Mouse (Mus musculus): ENCODE results near the gene Dctn2. TPM values are rescaled to one million over a fixed set of nuclear protein-coding genes. Genes with fewer than 3 reads are reported as not detected.
"Not testable (repeated sequence)": the region's sequence is repeated elsewhere in the genome, so short reads cannot be mapped to it uniquely, and the experiment has no call there.

Gene Dctn2
- polyA plus RNA-seq, 1 experiment from 2014 or later = 210 TPM

GRCm38 (mm10) chr10:127311476-127312355, 45.5 kb downstream of the Dctn2 start, which contains the start of gene Mars:
Mars (minus strand) TSS chr10:127311786.
- Histone ChIP-seq H3K9ac (ENCODE audit: low read depth, low read length) (peak within 1 kb of the TSS; percentile 75), H3K27ac (ENCODE audit: low read depth, low read length) (peak within 1 kb of the TSS; percentile 68), H3K4me1 (replicated peaks; ENCODE audit: control insufficient read depth, insufficient read depth, low read length) (peaks cover 4% of the 10 kb centered on the region; the same call in 1 of the 2 replicates), H3K9me3 (ENCODE audit: control insufficient read depth, low read length) (no peaks in the 10 kb centered on the region), H3K4me3 (ENCODE audit: low read depth, low read length) (peak within 1 kb of the TSS; percentile 85), H3K4me2 (replicated peaks; ENCODE audit: low read depth, low read length) (peak within 1 kb of the TSS; percentile 51), H3K36me3 (ENCODE audit: control insufficient read depth, insufficient read depth, low read length) (peaks cover 4% of the 10 kb centered on the region; the same call in 1 of the 2 replicates), H3K27me3 (ENCODE audit: control insufficient read depth, insufficient read depth, low read length) (no peaks in the 10 kb centered on the region)
- peak; percentile 97 for ATAC-seq (ENCODE audit: low FRiP score)
- DNase-seq (ENCODE audit: low spot score) = peak; percentile 94
- WGBS = under 1% methylated on average over 59 of the region's 65 CpGs

- Histone ChIP-seq H3K4me1 (replicated peaks; ENCODE audit: control insufficient read depth, insufficient read depth, low read length) (peaks cover 4% of the 10 kb centered on the region; the same call in 1 of the 2 replicates), H3K9me3 (ENCODE audit: control insufficient read depth, low read length) (no peaks in the 10 kb centered on the region), H3K4me3 (ENCODE audit: low read depth, low read length) (peak overlapping the region; percentile 85), H3K9ac (ENCODE audit: low read depth, low read length) (no peak overlapping the region), H3K36me3 (ENCODE audit: control insufficient read depth, insufficient read depth, low read length) (peaks cover 4% of the 10 kb centered on the region; the same call in 1 of the 2 replicates), H3K27ac (ENCODE audit: low read depth, low read length) (no peak overlapping the region), H3K27me3 (ENCODE audit: control insufficient read depth, insufficient read depth, low read length) (no peaks in the 10 kb centered on the region), H3K4me2 (replicated peaks; ENCODE audit: low read depth, low read length) (peak overlapping the region; percentile 51)
- DNase-seq (ENCODE audit: low spot score) = peak; percentile 94
- 5% methylated on average over 4 of the region's 4 CpGs for WGBS
- ATAC-seq (ENCODE audit: low FRiP score) = peak; percentile 66
These were observed 46.1 kb downstream of the Dctn2 start for GRCm38 (mm10) chr10:127312356-127312676.

GRCm38 (mm10) chr10:127312858-127313257, 46.7 kb downstream of the Dctn2 start:
- Histone ChIP-seq H3K27me3 (ENCODE audit: control insufficient read depth, insufficient read depth, low read length) (no peaks in the 10 kb centered on the region), H3K36me3 (ENCODE audit: control insufficient read depth, insufficient read depth, low read length) (peaks cover 4% of the 10 kb centered on the region; the same call in 1 of the 2 replicates), H3K4me3 (ENCODE audit: low read depth, low read length) (no peak overlapping the region), H3K4me1 (replicated peaks; ENCODE audit: control insufficient read depth, insufficient read depth, low read length) (peaks cover 4% of the 10 kb centered on the region; the same call in 1 of the 2 replicates), H3K9me3 (ENCODE audit: control insufficient read depth, low read length) (no peaks in the 10 kb centered on the region), H3K9ac (ENCODE audit: low read depth, low read length) (no peak overlapping the region), H3K4me2 (replicated peaks; ENCODE audit: low read depth, low read length) (no peak overlapping the region), H3K27ac (ENCODE audit: low read depth, low read length) (no peak overlapping the region)
- WGBS = 79% methylated on average over 4 of the region's 4 CpGs
- DNase-seq (ENCODE audit: low spot score) = no peak
- ATAC-seq (ENCODE audit: low FRiP score) = no peak

GRCm38 (mm10) chr10:127313516-127313915, 47.3 kb downstream of the Dctn2 start:
- not testable (repeated sequence) for H3K27me3 ChIP-seq (ENCODE audit: control insufficient read depth, insufficient read depth, low read length); ATAC-seq (ENCODE audit: low FRiP score); H3K4me2 ChIP-seq (replicated peaks; ENCODE audit: low read depth, low read length); H3K4me1 ChIP-seq (replicated peaks; ENCODE audit: control insufficient read depth, insufficient read depth, low read length); H3K9ac ChIP-seq (ENCODE audit: low read depth, low read length); H3K36me3 ChIP-seq (ENCODE audit: control insufficient read depth, insufficient read depth, low read length); DNase-seq (ENCODE audit: low spot score); H3K9me3 ChIP-seq (ENCODE audit: control insufficient read depth, low read length); H3K4me3 ChIP-seq (ENCODE audit: low read depth, low read length); H3K27ac ChIP-seq (ENCODE audit: low read depth, low read length)
- 78% methylated on average over 5 of the region's 5 CpGs for WGBS

- not testable (repeated sequence) for H3K27ac ChIP-seq (ENCODE audit: low read depth, low read length); H3K9ac ChIP-seq (ENCODE audit: low read depth, low read length); H3K36me3 ChIP-seq (ENCODE audit: control insufficient read depth, insufficient read depth, low read length); DNase-seq (ENCODE audit: low spot score); H3K4me2 ChIP-seq (replicated peaks; ENCODE audit: low read depth, low read length); ATAC-seq (ENCODE audit: low FRiP score); H3K4me3 ChIP-seq (ENCODE audit: low read depth, low read length); H3K9me3 ChIP-seq (ENCODE audit: control insufficient read depth, low read length); H3K27me3 ChIP-seq (ENCODE audit: control insufficient read depth, insufficient read depth, low read length); H3K4me1 ChIP-seq (replicated peaks; ENCODE audit: control insufficient read depth, insufficient read depth, low read length)
- WGBS = 83% methylated on average over 1 of the region's 1 CpGs
These were observed 48.8 kb downstream of the Dctn2 start for GRCm38 (mm10) chr10:127314950-127315349.

GRCm38 (mm10) chr10:127317277-127317676, 51.1 kb downstream of the Dctn2 start:
- no peaks in the 10 kb centered on the region for H3K4me1 ChIP-seq (replicated peaks; ENCODE audit: control insufficient read depth, insufficient read depth, low read length)
- no peak overlapping the region for H3K4me3 ChIP-seq (ENCODE audit: low read depth, low read length)
- H3K9me3 ChIP-seq (ENCODE audit: control insufficient read depth, low read length) = no peaks in the 10 kb centered on the region
- no peak overlapping the region for H3K4me2 ChIP-seq (replicated peaks; ENCODE audit: low read depth, low read length)
- DNase-seq (ENCODE audit: low spot score) (no peak), ATAC-seq (ENCODE audit: low FRiP score) (no peak)
- WGBS = 81% methylated on average over 2 of the region's 2 CpGs
- no peak overlapping the region for H3K27ac ChIP-seq (ENCODE audit: low read depth, low read length)
- no peak overlapping the region for H3K9ac ChIP-seq (ENCODE audit: low read depth, low read length)
- no peaks in the 10 kb centered on the region for H3K36me3 ChIP-seq (ENCODE audit: control insufficient read depth, insufficient read depth, low read length)
- no peaks in the 10 kb centered on the region for H3K27me3 ChIP-seq (ENCODE audit: control insufficient read depth, insufficient read depth, low read length)

- WGBS = 51% methylated on average over 4 of the region's 4 CpGs
- no peak for DNase-seq (ENCODE audit: low spot score)
These were observed 51.8 kb downstream of the Dctn2 start for GRCm38 (mm10) chr10:127318009-127318408.

GRCm38 (mm10) chr10:127319969-127320368, 53.8 kb downstream of the Dctn2 start:
- Histone ChIP-seq H3K9me3 (ENCODE audit: control insufficient read depth, low read length) (no peaks in the 10 kb centered on the region), H3K9ac (ENCODE audit: low read depth, low read length) (no peak overlapping the region), H3K36me3 (ENCODE audit: control insufficient read depth, insufficient read depth, low read length) (no peaks in the 10 kb centered on the region), H3K4me1 (replicated peaks; ENCODE audit: control insufficient read depth, insufficient read depth, low read length) (no peaks in the 10 kb centered on the region), H3K4me2 (replicated peaks; ENCODE audit: low read depth, low read length) (no peak overlapping the region), H3K27me3 (ENCODE audit: control insufficient read depth, insufficient read depth, low read length) (peaks cover 13% of the 10 kb centered on the region), H3K4me3 (ENCODE audit: low read depth, low read length) (no peak overlapping the region), H3K27ac (ENCODE audit: low read depth, low read length) (no peak overlapping the region)
- DNase-seq (ENCODE audit: low spot score) = no peak
- WGBS = 84% methylated on average over 7 of the region's 7 CpGs
- ATAC-seq (ENCODE audit: low FRiP score) = no peak

More at GRCm38 (mm10) chr10:127318009-127318408, 51.8 kb downstream of the Dctn2 start:
- ATAC-seq (ENCODE audit: low FRiP score) = no peak
- no peaks in the 10 kb centered on the region for H3K27me3 ChIP-seq (ENCODE audit: control insufficient read depth, insufficient read depth, low read length)
- H3K4me1 ChIP-seq (replicated peaks; ENCODE audit: control insufficient read depth, insufficient read depth, low read length) = no peaks in the 10 kb centered on the region
- H3K4me2 ChIP-seq (replicated peaks; ENCODE audit: low read depth, low read length) = no peak overlapping the region
- no peak overlapping the region for H3K9ac ChIP-seq (ENCODE audit: low read depth, low read length)
- no peak overlapping the region for H3K27ac ChIP-seq (ENCODE audit: low read depth, low read length)
- no peaks in the 10 kb centered on the region for H3K9me3 ChIP-seq (ENCODE audit: control insufficient read depth, low read length)
- H3K36me3 ChIP-seq (ENCODE audit: control insufficient read depth, insufficient read depth, low read length) = no peaks in the 10 kb centered on the region
- H3K4me3 ChIP-seq (ENCODE audit: low read depth, low read length) = no peak overlapping the region

GRCm38 (mm10) chr10:127321621-127322020, 55.5 kb downstream of the Dctn2 start, which contains the start of gene Arhgap9:
Arhgap9 (plus strand) TSS chr10:127321964.
- WGBS = 71% methylated on average over 3 of the region's 3 CpGs
- no peak within 1 kb of the TSS for H3K27ac ChIP-seq (ENCODE audit: low read depth, low read length)
- no peak within 1 kb of the TSS for H3K4me3 ChIP-seq (ENCODE audit: low read depth, low read length)
- H3K36me3 ChIP-seq (ENCODE audit: control insufficient read depth, insufficient read depth, low read length) = no peaks in the 10 kb centered on the region
- DNase-seq (ENCODE audit: low spot score) (no peak), ATAC-seq (ENCODE audit: low FRiP score) (no peak)
- H3K4me2 ChIP-seq (replicated peaks; ENCODE audit: low read depth, low read length) = no peak within 1 kb of the TSS
- H3K27me3 ChIP-seq (ENCODE audit: control insufficient read depth, insufficient read depth, low read length) = peaks cover 29% of the 10 kb centered on the region
- H3K9ac ChIP-seq (ENCODE audit: low read depth, low read length) = no peak within 1 kb of the TSS
- H3K9me3 ChIP-seq (ENCODE audit: control insufficient read depth, low read length) = no peaks in the 10 kb centered on the region
- peaks cover 8% of the 10 kb centered on the region for H3K4me1 ChIP-seq (replicated peaks; ENCODE audit: control insufficient read depth, insufficient read depth, low read length)
